Mouse (Mus musculus) common myeloid progenitor, adult 5-6 weeks (primary cell): ENCODE data around the gene Maml3. TPM values are rescaled to one million over a fixed set of nuclear protein-coding genes. Genes with fewer than 3 reads are reported as not detected.
A peak's percentile ranks its signal among the peaks of the same experiment; 100 is the strongest.

Source experiments
- ATAC-seq: replicated peaks from 2 replicates; pipeline ENCODE4 v1.8.0; 2016; ENCODE audit warnings: low read depth, mild to moderate bottlenecking, moderate TSS enrichment, inconsistent platforms; ENCODE audit not compliant: poor library complexity, severe bottlenecking
- total RNA-seq: library from RNA; stranded (forward); fragments of 200-1000, 187-1606 nt; gene quantifications from 2 replicates; pipeline ENCODE4 v1.2.3, GENCODE M21; 2017

The Maml3 gene
- total RNA-seq, 1 experiment from 2014 or later, result 15.5 TPM

- no peak; the same call in 1 of the 2 replicates for ATAC-seq
Observed at GRCm38 (mm10) chr3:51965436-51965835, 139.4 kb downstream of the Maml3 start.

GRCm38 (mm10) chr3:51965008-51965407 lies 139.9 kb downstream of the Maml3 start:
- no peak for ATAC-seq

- ATAC-seq, result peak; percentile 72
Observed at GRCm38 (mm10) chr3:51963891-51964593, 140.8 kb downstream of the Maml3 start.

GRCm38 (mm10) chr3:51963151-51963791 lies 141.6 kb downstream of the Maml3 start:
- ATAC-seq, result no peak

GRCm38 (mm10) chr3:51958751-51959150 lies 146.1 kb downstream of the Maml3 start:
- ATAC-seq, result no peak

GRCm38 (mm10) chr3:51954441-51954840 lies 150.4 kb downstream of the Maml3 start:
- ATAC-seq, result no peak

- ATAC-seq, result no peak
Observed at GRCm38 (mm10) chr3:51953927-51954326, 150.9 kb downstream of the Maml3 start.

GRCm38 (mm10) chr3:51952728-51953623 lies 151.9 kb downstream of the Maml3 start:
- ATAC-seq, result no peak

GRCm38 (mm10) chr3:51952267-51952666 lies 152.6 kb downstream of the Maml3 start:
- ATAC-seq, result no peak

- ATAC-seq, result no peak
Observed at GRCm38 (mm10) chr3:51949651-51950050, 155.2 kb downstream of the Maml3 start.

GRCm38 (mm10) chr3:51947168-51947567 lies 157.7 kb downstream of the Maml3 start:
- no peak for ATAC-seq

GRCm38 (mm10) chr3:51943642-51944041 lies 161.2 kb downstream of the Maml3 start:
- ATAC-seq, result no peak

GRCm38 (mm10) chr3:51941781-51942180 lies 163.1 kb downstream of the Maml3 start:
- ATAC-seq, result no peak

GRCm38 (mm10) chr3:51939864-51940263 lies 165.0 kb downstream of the Maml3 start:
- ATAC-seq, result no peak

GRCm38 (mm10) chr3:51939054-51939453 lies 165.8 kb downstream of the Maml3 start:
- ATAC-seq, result peak; percentile 84

GRCm38 (mm10) chr3:51937176-51937575 lies 167.7 kb downstream of the Maml3 start:
- ATAC-seq, result no peak

- no peak for ATAC-seq
Observed at GRCm38 (mm10) chr3:51934531-51935485, 170.1 kb downstream of the Maml3 start.

- no peak for ATAC-seq
Observed at GRCm38 (mm10) chr3:51928188-51928587, 176.7 kb downstream of the Maml3 start.

GRCm38 (mm10) chr3:51927591-51927990 lies 177.3 kb downstream of the Maml3 start:
- no peak for ATAC-seq

GRCm38 (mm10) chr3:51927043-51927442 lies 177.8 kb downstream of the Maml3 start:
- ATAC-seq, result no peak
